Mouse (Mus musculus) embryonic facial prominence, embryonic 11.5 days (tissue): Measurements from ENCODE around the gene Vps16. TPM values are rescaled to one million over a fixed set of nuclear protein-coding genes. Genes with fewer than 3 reads are reported as not detected.

ENCODE experiments used
- ATAC-seq: fragments of 200-750 bp; cut with Nextera tagmentation; replicated peaks from 2 replicates; pipeline ENCODE4 v1.8.0; 2017; ENCODE audit warnings: low read depth; ENCODE audit not compliant: insufficient number of reproducible peaks, low FRiP score, low TSS enrichment
- DNase-seq: peaks from one replicate; pipeline ENCODE4 v3.0.0-alpha.2; 2015; ENCODE audit warnings: low spot score
- H3K27ac ChIP-seq: fragments of 300-500 bp; sonication (generic); replicated peaks from 2 replicates; pipeline ENCODE4 v1.5.1; 2014; ENCODE audit warnings: mild to moderate bottlenecking, low read depth, low read length, control low read depth
- H3K27me3 ChIP-seq: fragments of 300-500 bp; sonication (generic); 2 replicates; pipeline ENCODE4 v1.6.1; 2014; ENCODE audit warnings: mild to moderate bottlenecking, low read length, moderate library complexity, mixed read lengths; ENCODE audit not compliant: control insufficient read depth, insufficient read depth
- H3K36me3 ChIP-seq: fragments of 300-500 bp; sonication (generic); replicated peaks from 2 replicates; pipeline ENCODE4 v1.6.1; 2014; ENCODE audit warnings: low read depth, mild to moderate bottlenecking, low read length, moderate library complexity, mixed read lengths; ENCODE audit not compliant: control insufficient read depth, insufficient read depth
- H3K4me1 ChIP-seq: fragments of 300-500 bp; sonication (generic); 2 replicates; pipeline ENCODE4 v1.6.1; 2014; ENCODE audit warnings: low read length, mixed read lengths; ENCODE audit not compliant: control insufficient read depth, insufficient read depth
- H3K4me2 ChIP-seq: fragments of 300-500 bp; sonication (generic); 2 replicates; pipeline ENCODE4 v1.6.1; 2014; ENCODE audit warnings: low read depth, mild to moderate bottlenecking, control low read depth, low read length, moderate library complexity
- H3K4me3 ChIP-seq: fragments of 300-500 bp; sonication (generic); 2 replicates; pipeline ENCODE4 v1.5.1; 2014; ENCODE audit warnings: low read depth, low read length, control low read depth
- H3K9ac ChIP-seq: fragments of 300-500 bp; sonication (generic); replicated peaks from 2 replicates; pipeline ENCODE4 v1.6.1; 2014; ENCODE audit warnings: mild to moderate bottlenecking, control low read depth, low read length
- H3K9me3 ChIP-seq: fragments of 300-500 bp; sonication (generic); replicated peaks from 2 replicates; pipeline ENCODE4 v1.6.1; 2016; ENCODE audit warnings: mild to moderate bottlenecking, low read length, inconsistent platforms, mixed read lengths; ENCODE audit not compliant: control insufficient read depth
- WGBS: fragments of 180-500 bp; shearing (Covaris S2); extraction: QIAGEN DNeasy Blood & Tissue Kit; methylation state at CpG from one replicate; pipeline ENCODE4 v1.1.7; 2014; 5-methylcytosine and 5-hydroxymethylcytosine counted together
- polyA plus RNA-seq: library from polyadenylated mRNA; unstranded; fragments of >200 nt; fragmentation: Nextera tagmentation; extraction: Ambion mirVana; gene quantifications from 2 replicates; pipeline ENCODE4 v1.2.1, GENCODE M21; 2014

The Vps16 gene
- 81.9 and 84.8 TPM in 2 replicates for polyA plus RNA-seq

DNA sequence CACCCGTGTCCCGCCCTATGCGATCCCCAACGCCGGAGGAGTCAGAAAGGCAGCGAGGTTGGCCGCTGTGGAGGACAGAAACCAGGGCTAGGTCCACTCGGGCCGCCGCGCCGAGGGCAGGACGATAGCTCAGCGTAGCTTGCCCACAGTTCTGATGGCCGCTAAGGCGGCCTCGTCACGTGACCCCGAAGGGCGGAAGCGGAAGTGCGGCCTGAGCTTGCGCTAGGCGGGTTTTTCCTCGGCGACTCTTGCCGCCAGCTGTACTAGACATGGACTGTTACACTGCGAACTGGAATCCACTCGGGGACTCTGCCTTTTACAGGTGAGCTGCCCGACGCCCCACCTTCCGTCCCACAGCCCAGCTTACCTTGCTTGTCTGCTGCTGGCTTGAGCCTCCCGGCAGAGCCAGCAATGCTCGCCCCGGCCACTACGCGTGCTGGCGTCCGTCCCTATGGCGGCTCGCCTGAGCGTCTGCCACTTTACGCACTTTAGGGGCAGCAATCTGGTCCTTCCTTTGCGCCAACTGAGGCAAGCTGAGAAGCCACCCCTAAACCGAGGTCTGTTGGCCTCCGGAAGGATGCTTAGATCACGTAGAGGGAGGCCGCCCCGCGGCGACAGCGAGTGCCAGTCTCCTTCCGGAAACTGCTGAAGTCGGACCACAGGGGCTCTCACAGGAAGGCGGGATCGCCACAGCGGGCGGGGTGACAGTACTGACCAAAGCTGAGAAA is at the start of gene Vps16, which contains the start of gene Pced1a:
Vps16 (plus strand) TSS at position 214 of the 728 bp plus-strand sequence.
Pced1a (minus strand) TSS at position 576 of the 728 bp plus-strand sequence.
- ATAC-seq (peak; percentile 93), DNase-seq (peak; percentile 96)
- Histone ChIP-seq H3K27ac (peak within 1 kb of the TSS; percentile 77), H3K9me3 (no peaks in the 10 kb centered on the region), H3K9ac (peak within 1 kb of the TSS; percentile 75), H3K4me2 (peak within 1 kb of the TSS; percentile 88), H3K4me3 (peak within 1 kb of the TSS; percentile 74), H3K4me1 (no peaks in the 10 kb centered on the region), H3K27me3 (no peaks in the 10 kb centered on the region), H3K36me3 (0 out of 2 replicates have a peak, but pooled peaks cover 2% of the 10 kb centered on the region)
- WGBS: under 1% methylated on average over 58 of the region's 58 CpGs

DNA sequence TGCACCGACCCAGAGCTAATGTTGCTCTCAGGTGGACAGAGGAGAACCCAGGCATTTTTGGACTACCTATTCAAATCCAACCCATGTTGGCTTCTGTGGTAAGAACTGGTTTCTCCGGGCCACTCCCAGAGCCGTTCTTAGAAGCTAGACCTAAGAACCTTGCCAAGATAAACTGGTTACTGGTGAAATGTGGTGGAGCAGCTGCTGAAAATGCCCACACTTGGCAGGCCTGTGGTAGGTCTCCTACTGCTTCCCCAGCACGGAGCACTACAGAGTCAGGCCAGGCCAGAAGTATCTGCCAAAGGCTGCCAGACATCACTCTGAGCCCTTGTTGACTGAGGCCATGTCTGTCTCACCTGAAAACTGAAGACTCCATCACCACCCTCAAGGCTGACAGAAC is 49.2 kb upstream of the Vps16 start:
- H3K9me3 ChIP-seq: no peaks in the 10 kb centered on the region
- ATAC-seq (no peak), DNase-seq (no peak)
- no peak overlapping the region for H3K9ac ChIP-seq
- no peaks in the 10 kb centered on the region for H3K36me3 ChIP-seq
- no peak overlapping the region for H3K27ac ChIP-seq
- WGBS: 79% methylated on average over 4 of the region's 4 CpGs
- H3K4me2 ChIP-seq: no peak overlapping the region
- no peaks in the 10 kb centered on the region for H3K4me1 ChIP-seq
- no peaks in the 10 kb centered on the region for H3K27me3 ChIP-seq
- no peak overlapping the region for H3K4me3 ChIP-seq

DNA sequence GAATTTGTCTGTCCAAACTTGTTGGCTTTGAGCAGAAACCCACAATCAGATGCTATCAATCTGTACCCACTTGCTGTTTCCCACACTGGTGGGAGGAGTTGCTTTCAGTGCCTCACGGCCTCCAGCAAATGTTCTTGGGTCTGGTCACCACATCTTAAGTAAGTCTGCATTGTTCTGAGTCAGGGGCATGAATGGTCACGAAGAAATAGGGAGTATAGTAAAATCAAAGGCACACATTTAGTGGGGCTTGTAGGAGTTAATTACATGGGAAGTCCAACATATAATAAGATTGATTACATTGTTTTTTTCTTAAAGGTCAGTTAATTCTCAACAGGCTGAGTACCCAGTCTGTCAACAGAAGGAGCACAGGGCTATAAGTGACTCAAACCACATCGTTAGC is 40.9 kb upstream of the Vps16 start:
- H3K9me3 ChIP-seq: no peaks in the 10 kb centered on the region
- no peak overlapping the region for H3K4me2 ChIP-seq
- H3K27me3 ChIP-seq: no peaks in the 10 kb centered on the region
- ATAC-seq: no peak
- H3K4me1 ChIP-seq: no peaks in the 10 kb centered on the region
- H3K27ac ChIP-seq: no peak overlapping the region
- no peak overlapping the region for H3K9ac ChIP-seq
- WGBS: 55% methylated on average over 3 of the region's 3 CpGs
- no peak for DNase-seq
- no peaks in the 10 kb centered on the region for H3K36me3 ChIP-seq
- H3K4me3 ChIP-seq: no peak overlapping the region

DNA sequence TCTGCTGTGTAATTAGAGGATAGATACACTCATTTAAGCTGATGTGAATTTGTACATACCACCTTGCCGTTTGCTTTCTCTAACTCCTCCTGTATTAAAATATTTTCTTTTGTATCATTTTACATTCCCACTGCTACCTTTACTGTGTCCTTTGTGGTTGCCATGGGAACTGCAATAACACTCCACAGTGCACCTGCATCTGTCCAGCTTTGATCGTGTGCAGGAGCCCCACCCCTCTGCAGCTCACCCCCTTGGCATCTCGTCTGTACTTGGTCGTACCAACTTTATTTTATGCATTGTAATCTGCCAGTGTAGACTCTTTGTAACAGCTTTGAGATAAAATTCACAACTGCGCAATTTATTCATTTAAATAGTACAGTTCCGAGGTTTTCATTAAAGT is 40.2 kb upstream of the Vps16 start:
- H3K4me1 ChIP-seq: no peaks in the 10 kb centered on the region
- H3K9me3 ChIP-seq: no peaks in the 10 kb centered on the region
- no peaks in the 10 kb centered on the region for H3K27me3 ChIP-seq
- no peak for DNase-seq
- 72% methylated on average over 6 of the region's 6 CpGs for WGBS
- no peaks in the 10 kb centered on the region for H3K36me3 ChIP-seq
- H3K4me3 ChIP-seq: no peak overlapping the region
- no peak for ATAC-seq
- H3K4me2 ChIP-seq: no peak overlapping the region
- H3K27ac ChIP-seq: no peak overlapping the region
- H3K9ac ChIP-seq: no peak overlapping the region

DNA sequence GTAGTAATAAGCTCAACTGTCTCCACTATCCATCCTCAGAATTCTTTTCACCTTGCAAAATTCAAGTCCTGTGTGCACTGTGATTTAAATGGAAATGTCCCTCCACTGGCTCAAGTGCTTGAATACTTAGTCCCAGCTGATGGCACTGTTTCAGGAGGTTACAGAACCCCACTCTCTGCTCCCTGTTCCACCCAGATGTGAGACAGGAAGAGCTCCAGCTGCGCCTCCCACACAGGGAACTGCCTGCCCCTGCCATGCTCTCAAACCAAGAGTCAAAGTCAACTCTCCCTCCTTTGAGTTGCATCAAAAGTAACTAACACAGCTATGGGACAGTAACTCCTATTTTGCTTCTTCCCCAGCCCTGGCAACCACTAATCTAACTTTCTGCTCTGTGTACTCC is 37.9 kb upstream of the Vps16 start:
- DNase-seq: no peak
- H3K4me1 ChIP-seq: no peaks in the 10 kb centered on the region
- H3K4me2 ChIP-seq: no peak overlapping the region
- H3K9me3 ChIP-seq: no peaks in the 10 kb centered on the region
- no peaks in the 10 kb centered on the region for H3K27me3 ChIP-seq
- no peaks in the 10 kb centered on the region for H3K36me3 ChIP-seq
- H3K4me3 ChIP-seq: no peak overlapping the region
- WGBS: 75% methylated on average over 1 of the region's 1 CpGs
- H3K9ac ChIP-seq: no peak overlapping the region
- no peak for ATAC-seq
- H3K27ac ChIP-seq: no peak overlapping the region

DNA sequence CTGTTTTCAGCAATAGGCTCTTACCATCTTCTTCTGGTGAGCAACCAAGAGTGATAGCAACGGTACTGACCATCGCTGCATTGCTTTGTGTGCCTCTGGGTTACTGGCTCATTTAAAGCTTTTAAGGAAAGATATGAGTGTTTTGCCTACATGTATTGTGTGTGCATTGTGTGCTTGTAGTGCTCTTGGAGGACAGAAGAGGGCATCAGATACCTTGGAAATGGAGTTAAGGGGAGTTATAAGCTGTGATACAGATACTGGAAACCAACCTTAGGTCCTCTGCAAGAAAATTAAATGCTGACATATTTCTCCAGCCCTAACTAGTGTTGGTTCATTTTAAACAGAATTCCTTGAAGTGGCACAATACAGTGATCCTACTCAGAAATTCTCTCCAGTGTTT is 35.3 kb upstream of the Vps16 start:
- H3K36me3 ChIP-seq: no peaks in the 10 kb centered on the region
- H3K27ac ChIP-seq: no peak overlapping the region
- no peaks in the 10 kb centered on the region for H3K27me3 ChIP-seq
- no peak overlapping the region for H3K4me2 ChIP-seq
- no peak overlapping the region for H3K4me3 ChIP-seq
- DNase-seq (peak; percentile 8), ATAC-seq (no peak)
- no peaks in the 10 kb centered on the region for H3K4me1 ChIP-seq
- WGBS: 79% methylated on average over 2 of the region's 2 CpGs
- no peak overlapping the region for H3K9ac ChIP-seq
- no peaks in the 10 kb centered on the region for H3K9me3 ChIP-seq

DNA sequence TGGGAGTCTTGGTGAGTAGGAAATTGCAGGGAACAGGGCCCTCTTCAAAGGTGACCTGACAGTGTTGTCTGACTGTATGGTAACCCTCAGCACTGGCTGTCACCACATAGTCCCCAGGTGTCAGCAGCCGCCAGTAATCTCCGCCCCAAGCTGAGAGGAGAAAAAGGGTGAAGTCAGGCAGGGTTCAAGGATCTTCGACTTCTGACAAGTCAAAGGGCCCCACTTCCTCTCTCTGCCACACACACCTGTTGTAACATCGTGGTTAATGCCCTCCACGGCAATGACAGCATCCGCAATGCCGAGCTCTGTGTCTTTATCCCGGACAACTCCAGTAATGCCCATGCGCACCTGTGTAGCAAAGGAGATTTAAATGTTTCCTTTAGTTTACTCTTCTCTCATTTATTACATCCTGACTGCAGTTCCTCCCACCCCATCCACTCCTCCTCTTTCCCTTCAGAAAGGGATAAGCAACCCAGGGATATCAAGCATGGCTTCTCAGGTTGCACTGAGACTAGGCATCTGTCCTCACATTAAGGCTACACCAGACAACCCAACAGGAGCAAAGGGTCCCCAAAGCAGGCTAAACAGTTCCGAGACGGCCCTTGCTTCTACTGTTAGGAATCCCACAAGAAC is 33.0 kb upstream of the Vps16 start:
- H3K27me3 ChIP-seq: no peaks in the 10 kb centered on the region
- H3K4me3 ChIP-seq: no peak overlapping the region
- no peak overlapping the region for H3K9ac ChIP-seq
- 85% methylated on average over 11 of the region's 11 CpGs for WGBS
- no peak for DNase-seq
- H3K27ac ChIP-seq: no peak overlapping the region
- H3K4me1 ChIP-seq: no peaks in the 10 kb centered on the region
- H3K4me2 ChIP-seq: no peak overlapping the region
- H3K36me3 ChIP-seq: no peaks in the 10 kb centered on the region
- no peak for ATAC-seq
- no peaks in the 10 kb centered on the region for H3K9me3 ChIP-seq

DNA sequence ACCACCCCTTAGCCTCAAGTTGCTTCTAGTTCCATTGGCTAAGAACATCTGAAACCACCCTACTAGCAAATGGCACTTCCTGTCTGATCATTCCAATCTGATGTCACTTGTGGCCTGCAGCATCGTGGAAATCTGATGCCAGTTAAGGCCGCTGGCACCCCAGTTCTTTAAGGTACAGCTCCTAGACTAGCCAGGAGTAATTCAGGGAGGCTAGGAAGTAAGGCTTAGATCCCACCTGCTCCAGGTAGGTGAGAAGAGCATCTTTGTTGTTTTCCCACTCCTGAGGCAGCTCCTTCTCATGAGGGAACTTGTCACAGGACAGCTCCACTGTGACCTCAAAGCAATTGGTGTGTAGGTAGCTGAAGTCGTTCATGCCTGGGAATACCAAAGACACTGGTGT is 31.3 kb upstream of the Vps16 start:
- WGBS: 71% methylated on average over 3 of the region's 3 CpGs
- H3K4me1 ChIP-seq: peaks cover 2% of the 10 kb centered on the region; the same call in 1 of the 2 replicates
- no peak overlapping the region for H3K9ac ChIP-seq
- H3K36me3 ChIP-seq: no peaks in the 10 kb centered on the region
- no peak for ATAC-seq
- no peak overlapping the region for H3K4me2 ChIP-seq
- H3K27ac ChIP-seq: no peak overlapping the region
- no peak overlapping the region for H3K4me3 ChIP-seq
- H3K9me3 ChIP-seq: no peaks in the 10 kb centered on the region
- no peak for DNase-seq
- H3K27me3 ChIP-seq: no peaks in the 10 kb centered on the region
